Mouse (Mus musculus): Measurements from ENCODE around the gene Tcf12.

Tcf12 gene

DNA sequence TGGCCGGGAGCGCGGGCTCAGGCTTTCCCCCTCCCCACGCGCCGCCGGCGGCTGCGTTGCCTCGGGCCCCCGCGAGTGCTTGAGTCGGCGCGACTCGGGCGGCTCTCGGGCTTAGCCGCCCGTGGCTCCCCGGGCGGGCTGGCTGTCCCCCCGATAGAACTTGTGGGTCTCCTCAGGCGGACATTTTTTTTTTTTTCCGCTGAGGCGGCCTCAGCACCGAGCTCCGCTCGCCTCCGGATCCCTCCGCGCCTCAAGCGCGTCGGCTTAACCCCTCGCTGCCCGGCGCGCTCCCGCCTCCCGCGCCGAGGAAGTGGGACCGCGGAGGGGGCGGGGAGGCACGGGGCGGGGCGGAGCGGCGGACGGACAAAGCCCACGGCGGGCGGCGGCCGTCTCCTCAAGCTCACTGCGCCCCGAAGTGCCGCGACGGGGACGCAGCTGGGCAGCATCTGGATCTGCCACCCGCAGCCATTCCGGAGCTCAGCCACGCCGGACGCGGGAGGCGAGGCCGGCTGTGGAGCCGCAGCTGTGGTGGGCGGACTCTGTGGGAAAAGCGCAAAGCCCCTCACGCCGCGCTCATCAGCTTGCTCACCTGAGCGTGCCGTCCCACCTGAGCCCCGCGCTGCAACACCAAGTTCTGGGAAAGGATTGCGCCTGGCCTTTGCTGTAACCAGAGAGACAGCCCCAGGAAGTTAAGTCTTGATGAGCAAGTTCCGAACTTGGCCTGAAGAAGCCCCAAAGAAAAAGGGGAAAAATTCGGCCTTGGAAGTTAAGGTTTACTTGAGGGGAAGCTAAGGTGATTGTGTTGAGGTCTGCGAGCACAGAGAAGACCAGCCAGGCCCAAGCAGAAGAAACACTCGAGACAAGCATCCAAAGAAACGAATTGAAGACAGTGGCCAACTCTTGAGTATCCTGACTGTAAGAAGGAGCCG, at the start of gene Tcf12:
Tcf12 (minus strand) TSS at position 250 of the 929 bp plus-strand sequence.
- in situ Hi-C loops (cut with MboI; ENCODE audit: unreplicated experiment in 2 of 2), result loop anchor here (5.0 to 10.0 kb wide), 2 partner anchors 157 to 220 kb away; no protein-coding TSS in a partner anchor

DNA sequence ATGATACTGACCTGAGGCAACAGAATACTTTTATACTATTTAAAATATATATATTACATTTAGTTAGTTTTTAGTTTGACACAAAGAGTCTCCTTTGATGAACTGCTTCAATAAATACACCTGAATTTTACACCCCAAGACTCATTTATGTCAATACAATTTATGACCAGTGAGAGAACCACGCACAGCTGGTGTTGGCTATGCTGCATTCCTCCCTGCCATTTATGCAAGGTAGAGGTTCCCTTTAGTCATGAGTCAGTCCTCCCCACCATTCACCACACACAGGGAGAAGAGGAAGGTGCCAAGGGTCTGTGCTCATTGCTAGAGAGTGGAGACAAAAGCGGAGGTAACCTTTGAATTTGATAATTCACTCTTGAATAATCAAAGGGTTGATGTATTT, 46.7 kb upstream of the Tcf12 start:
- in situ Hi-C loops (cut with MboI; ENCODE audit: unreplicated experiment in 2 of 2), result no loop called here

DNA sequence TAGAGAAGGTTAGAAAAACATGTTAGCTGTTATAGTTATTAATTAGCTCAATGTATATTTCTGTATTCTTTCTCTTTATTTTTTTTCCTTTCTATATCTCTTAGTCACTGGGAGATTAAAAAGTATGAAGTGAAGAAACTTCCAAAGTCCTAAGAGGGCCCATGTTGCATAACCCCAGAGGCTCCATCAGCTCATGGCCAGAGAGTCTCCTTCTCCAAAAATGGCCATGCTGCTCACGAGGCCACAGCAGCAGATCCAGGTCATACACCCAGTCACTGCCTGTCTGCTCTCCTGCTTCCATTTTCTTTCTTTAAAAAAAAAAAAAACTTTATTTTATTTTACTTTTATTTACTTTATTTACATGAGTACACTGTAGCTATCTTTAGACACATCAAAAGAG, 45.4 kb upstream of the Tcf12 start:
- in situ Hi-C loops (cut with MboI; ENCODE audit: unreplicated experiment in 2 of 2), result no loop called here

DNA sequence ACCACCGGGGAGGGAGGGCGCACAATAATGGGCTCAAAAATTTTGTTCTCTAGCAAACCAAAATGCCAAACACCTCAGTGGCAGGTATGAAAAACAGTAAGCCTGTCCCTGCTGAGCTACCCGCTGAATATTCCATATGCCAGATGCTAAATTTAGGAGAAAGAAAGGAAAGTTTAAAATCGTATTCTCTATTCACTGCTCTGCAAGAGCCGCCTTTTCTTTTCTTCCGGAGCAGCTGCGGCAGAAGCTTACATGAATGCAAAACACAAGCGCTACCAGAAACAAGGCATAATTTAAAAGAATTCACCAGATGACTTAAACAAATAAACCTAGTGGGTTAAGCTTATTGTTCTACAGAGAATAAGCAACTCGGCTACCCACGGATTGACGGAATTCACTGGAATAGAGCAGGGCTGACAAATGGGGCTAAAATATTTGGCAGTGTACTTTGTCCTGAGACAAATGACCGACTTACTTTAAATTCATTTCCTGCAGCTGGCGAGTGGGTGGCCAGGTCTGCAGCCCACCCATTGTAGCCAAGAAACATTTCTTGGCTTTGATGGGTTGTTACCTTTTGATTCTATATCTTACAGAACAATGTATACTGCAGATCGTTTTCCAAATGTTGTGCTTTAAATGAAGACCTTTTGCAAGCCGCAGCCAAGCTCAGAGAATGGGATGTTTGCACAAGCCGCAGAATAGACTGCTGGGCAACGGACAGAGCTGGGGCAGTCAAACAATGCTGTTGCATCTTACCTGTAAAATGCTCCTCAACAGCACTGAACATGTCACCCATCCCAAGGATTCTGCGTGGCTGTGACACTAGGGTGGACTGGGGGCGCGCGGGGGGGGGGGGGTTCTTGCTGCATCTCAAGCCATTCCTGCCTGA, 43.8 kb upstream of the Tcf12 start:
- in situ Hi-C loops (cut with MboI; ENCODE audit: unreplicated experiment in 2 of 2), result no loop called here

DNA sequence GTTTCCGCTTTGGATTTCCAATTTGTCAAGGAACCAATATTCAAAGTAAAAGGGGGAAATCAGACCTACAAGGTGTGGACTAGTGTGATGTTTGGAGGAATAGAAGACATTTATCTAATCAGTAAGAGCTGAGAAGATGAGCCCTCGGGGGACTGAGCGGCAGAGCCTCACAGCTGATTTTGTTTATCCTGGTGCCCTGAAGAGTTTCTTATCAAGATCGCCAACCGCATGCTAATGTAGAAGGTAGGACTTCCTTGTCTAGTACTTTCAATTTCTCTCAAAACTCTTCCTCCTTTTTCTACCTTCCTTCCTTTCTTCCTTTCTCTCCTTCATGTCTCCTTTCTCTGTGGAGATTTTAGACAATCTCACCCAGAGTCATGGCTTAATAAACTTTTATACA, 32.5 kb upstream of the Tcf12 start:
- in situ Hi-C loops (cut with MboI; ENCODE audit: unreplicated experiment in 2 of 2), result no loop called here

DNA sequence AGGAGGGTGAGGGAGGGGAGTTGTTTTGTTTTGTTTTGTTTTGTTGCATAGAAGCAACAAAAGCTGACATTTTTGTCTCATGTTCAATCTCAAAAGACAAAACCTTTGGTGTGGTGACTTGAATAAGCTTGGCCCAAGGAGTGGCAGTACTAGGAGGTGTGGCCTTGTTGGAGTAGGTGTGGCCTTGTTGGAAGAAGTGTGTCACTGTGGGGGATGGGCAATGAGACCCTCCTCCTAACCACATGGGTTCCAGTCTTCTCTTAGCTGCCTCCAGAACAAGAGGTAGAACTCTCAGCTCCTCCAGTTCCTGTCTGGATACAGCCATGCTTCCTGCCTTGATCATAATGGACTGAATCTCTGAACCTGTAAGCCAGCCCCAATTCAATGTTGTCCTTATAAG, 26.2 kb upstream of the Tcf12 start:
- in situ Hi-C loops (cut with MboI; ENCODE audit: unreplicated experiment in 2 of 2), result no loop called here

DNA sequence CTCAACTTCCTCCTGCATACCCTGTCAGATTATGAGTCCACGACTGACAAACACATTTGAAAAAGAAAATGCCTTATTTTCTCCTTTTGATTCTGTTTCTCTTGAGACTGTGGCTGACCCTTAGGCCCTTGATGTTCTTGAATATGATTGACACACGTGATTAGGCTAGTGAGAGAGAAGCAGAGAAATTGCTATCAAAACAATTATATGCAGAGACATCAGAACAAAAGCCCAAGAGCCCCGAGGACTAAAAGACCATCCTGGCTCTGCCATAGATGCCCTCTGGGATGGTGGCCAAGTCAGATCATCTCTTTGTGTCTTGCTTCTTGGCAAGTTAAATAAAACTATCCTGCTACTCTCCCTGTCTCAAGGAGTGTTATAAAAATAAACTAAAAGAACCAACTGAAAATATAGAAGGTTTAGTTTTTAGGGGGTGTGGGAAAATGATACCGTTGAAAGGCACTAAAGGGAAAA, 22.1 kb upstream of the Tcf12 start:
- in situ Hi-C loops (cut with MboI; ENCODE audit: unreplicated experiment in 2 of 2), result loop anchor here in 1 of 2 experiments (5.0 kb wide), 1 partner anchor 302 kb away; no protein-coding TSS in a partner anchor

DNA sequence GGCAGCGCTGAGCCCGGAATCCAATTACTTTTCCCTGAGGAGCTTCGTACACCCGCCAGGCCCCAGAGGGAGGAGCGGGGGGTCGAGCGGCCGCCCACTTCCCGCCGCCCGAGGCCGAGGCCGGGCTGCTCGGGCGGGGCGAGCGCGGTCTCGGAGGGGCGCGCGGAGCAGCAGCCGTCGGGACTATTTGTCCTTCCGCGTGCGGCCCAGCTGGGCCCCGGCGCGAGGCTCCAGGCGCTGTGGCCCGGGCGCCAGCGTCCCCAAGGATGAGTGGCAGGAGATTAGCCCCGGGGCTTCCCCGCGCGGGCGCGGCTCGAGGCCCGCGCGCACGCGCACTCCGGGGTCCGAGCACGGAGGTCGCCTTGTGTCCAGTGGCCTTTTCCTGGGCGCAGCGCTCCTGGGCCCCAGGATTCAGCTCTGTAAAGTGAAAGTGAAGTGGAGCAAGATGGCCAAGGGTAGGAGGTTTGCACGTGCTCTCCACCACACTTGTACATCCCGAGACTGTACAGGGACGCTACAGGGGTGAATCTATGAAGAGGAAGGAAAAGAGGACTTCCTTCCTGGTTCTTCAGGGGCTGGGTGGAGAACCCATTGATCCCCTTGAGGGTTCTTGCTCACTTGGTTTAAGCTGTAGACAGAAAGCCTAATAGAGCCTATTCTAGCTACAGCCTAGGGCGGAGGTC, 21.6 kb upstream of the Tcf12 start:
- in situ Hi-C loops (cut with MboI; ENCODE audit: unreplicated experiment in 2 of 2), result loop anchor here in 1 of 2 experiments (5.0 kb wide), 1 partner anchor 301 kb away; no protein-coding TSS in a partner anchor

DNA sequence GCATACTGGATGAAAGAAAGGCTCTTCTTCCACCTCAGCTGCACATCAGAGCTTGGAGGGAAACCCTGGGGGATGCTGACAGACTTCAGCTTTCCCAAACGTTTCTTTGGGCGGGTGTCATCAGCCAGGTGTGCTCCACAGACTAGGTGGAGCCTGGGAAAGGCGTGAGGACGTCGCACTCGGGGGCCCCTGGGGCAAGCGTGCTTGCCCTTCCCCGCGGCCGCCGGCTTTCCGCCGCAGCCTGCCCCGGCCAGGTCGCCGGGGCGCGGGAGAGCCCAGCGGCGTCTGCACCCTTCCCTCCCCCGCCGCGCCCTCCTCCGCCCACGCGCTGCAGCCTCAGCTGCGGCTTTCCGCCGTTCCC, 21.0 kb upstream of the Tcf12 start:
- in situ Hi-C loops (cut with MboI; ENCODE audit: unreplicated experiment in 2 of 2), result loop anchor here in 1 of 2 experiments (5.0 kb wide), 1 partner anchor 300 kb away; no protein-coding TSS in a partner anchor

DNA sequence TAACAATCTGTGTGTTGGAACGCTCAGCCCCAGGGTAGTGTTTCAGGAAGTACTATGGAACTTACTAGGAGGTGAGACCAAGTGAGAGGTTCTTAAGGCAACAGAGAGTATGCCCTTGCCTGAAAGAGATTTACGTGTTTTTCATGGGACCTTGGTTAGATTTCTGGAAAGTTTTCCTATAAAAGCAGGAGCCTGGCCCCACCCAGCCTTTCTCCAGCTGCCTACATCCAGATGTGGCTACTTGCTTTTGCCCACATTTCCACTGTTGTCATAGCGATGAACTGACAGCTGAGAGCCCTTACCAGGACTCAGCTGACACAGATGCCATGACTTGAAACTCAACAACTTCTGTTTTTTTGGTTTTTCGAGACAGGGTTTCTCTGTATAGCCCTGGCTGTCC, 18.2 kb upstream of the Tcf12 start:
- in situ Hi-C loops (cut with MboI; ENCODE audit: unreplicated experiment in 2 of 2), result loop anchor here (5.0 to 10.0 kb wide), 2 partner anchors 285 to 298 kb away; no protein-coding TSS in a partner anchor

DNA sequence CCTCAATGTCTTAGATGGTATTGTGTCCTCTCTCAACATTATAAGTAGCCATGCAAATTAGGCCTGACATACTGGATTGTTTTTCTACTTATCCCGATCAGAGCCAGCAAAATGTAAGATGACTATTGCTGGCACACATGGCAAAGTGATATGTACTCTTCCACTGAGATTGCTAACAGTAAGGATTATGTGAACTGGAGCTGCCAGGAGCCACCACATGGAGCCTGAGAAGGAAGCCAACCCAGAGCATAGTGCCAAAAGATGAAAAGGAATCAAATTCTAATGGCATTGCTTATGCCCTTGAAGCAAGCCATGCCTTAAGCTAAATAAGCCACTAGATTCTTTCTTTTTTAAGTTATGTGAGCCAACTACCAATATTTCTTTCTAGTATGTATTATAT, 13.8 kb upstream of the Tcf12 start:
- in situ Hi-C loops (cut with MboI; ENCODE audit: unreplicated experiment in 2 of 2), result loop anchor here in 1 of 2 experiments (10.0 kb wide), 1 partner anchor 289 kb away; no protein-coding TSS in a partner anchor

DNA sequence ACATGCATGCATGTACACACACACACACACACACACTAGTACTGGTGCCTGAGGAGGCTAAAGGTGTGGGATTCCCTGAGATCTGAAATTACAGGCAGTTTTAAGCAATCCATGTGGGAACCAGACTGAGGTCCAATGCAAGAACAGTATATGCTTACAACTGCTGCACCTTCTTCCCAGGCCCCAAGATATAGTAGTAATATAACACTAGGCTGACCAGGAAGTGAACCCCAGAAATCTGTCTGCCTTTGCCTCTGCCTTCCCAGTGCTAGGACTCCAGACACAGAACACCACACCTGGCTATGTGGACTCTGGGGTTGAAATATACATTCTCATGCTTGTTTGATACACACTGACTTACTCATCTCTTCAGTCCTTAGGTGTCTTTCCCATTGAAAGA, 6.8 kb upstream of the Tcf12 start:
- in situ Hi-C loops (cut with MboI; ENCODE audit: unreplicated experiment in 2 of 2), result loop anchor here in 1 of 2 experiments (10.0 kb wide), 1 partner anchor 164 kb away; no protein-coding TSS in a partner anchor

DNA sequence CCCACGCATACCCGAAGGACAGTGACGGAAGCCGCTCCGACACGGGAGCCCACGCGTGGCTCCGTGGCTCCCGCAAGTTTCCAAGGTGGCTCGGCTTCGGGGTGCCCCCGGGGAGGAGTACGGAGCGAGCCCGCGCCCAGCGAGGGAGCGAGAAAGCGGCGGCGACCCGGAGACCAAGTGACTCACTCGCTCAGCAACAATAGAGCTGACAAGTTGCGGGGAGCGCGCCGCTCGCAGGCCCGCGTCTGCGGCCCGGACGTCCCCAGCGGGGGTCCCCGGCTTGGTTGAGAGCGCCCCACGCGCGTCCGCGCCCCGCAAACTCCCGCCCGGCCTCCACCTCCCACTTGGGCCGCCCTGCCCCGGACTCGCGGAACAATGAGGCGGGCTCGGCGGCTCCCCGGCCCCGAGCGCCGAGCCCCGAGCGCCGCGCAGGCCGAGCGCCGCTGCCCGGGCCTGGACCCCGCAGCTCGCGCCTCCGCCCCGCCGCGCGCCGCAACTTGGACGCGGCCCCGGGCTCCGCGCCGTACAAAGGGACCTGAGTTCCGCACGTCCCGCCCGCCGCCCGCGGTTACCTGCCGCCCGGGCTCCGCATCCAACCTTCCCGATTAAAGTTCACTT, 558 bp downstream of the Tcf12 start:
- in situ Hi-C loops (cut with MboI; ENCODE audit: unreplicated experiment in 2 of 2), result loop anchor here (5.0 to 10.0 kb wide), 2 partner anchors 156 to 219 kb away; no protein-coding TSS in a partner anchor

DNA sequence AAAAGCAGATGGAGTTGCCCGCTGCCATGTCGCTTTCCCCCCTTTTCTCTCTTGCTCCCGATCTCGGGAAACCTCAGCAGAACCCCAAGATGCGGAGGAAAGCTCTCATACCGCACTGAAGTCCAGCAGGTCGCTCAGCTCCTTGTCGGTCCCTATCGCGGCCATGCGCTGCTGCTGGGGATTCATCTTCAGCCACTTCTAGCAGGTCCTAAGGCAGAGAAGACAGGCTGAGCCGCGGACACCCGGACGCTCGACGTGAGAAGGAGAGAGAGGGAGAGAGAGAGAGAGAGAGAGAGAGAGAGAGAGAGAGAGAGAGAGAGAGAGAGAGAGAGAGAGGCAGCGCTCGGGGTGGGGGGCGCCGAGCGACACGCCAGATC, 1.1 kb downstream of the Tcf12 start:
- in situ Hi-C loops (cut with MboI; ENCODE audit: unreplicated experiment in 2 of 2), result loop anchor here (5.0 to 10.0 kb wide), 2 partner anchors 156 to 218 kb away; no protein-coding TSS in a partner anchor

DNA sequence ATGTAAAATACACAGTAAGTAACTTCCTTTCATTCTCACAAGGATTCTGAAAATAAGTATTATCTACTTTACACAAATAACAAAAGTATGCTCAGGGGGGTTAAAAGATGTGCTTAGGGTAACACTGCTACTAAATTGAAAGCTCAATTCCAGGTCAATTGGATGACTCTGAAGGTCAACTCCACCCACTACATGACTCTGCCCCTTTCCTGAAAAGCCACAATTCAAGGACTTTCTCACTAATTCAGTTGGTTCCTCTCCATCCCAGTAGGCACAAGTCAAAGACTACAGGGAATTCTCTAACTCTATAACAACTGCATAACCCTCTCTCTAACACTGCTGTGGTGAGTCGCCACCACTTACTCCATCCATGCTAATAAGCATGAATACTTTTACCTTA, 8.2 kb downstream of the Tcf12 start:
- in situ Hi-C loops (cut with MboI; ENCODE audit: unreplicated experiment in 2 of 2), result no loop called here

DNA sequence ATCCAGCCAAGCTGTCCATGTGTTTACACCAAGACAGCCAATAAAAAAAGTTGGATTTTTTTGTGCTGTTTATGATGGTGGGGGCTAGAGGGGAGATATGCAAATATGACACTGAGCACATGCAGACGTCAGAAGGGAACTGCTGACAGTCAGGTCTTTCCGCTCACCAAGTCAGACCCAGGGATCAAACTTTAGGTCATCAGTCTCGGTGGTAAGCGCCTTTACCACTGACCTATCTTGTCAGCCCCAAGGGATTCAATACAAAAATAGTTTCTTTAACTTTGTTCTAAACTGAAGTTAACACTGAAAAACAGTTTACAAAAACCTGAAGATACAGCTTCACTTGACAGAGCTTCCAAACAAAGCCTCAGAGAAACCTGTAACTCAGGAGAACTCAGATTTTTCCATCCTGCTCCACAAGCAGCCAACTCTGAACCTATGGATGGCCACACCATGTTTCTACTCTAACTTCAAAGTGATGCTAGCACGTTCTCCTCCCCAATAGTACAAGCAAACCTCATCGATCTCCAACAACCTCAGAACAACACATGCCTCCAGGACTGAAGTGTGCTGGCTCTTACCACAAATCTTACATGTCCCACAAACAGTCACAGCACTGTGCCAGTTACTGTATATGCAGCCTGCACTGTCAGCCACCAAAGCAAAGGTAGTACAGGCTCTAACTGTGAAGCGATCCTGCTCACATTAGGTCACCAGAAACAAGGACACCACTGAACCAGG, 11.6 kb downstream of the Tcf12 start:
- in situ Hi-C loops (cut with MboI; ENCODE audit: unreplicated experiment in 2 of 2), result no loop called here

DNA sequence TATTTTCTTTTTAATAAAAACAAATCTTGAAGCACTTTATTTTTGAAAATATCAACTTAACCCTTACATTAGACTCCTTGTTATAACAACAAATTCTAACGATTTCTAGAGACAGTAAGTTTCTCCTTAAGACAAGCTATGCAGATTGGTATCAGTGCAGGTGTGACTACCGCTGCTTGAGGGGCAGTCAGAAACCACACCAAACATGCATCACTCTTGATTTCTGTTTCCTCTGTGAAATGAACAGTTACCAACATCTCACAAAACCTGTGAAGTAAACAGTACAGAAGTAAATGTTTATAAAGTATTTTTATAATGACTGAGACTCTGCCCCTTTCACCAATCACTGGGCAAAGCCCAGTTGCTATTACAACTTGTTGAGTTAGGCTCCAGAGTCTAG, 13.6 kb downstream of the Tcf12 start:
- in situ Hi-C loops (cut with MboI; ENCODE audit: unreplicated experiment in 2 of 2), result no loop called here

DNA sequence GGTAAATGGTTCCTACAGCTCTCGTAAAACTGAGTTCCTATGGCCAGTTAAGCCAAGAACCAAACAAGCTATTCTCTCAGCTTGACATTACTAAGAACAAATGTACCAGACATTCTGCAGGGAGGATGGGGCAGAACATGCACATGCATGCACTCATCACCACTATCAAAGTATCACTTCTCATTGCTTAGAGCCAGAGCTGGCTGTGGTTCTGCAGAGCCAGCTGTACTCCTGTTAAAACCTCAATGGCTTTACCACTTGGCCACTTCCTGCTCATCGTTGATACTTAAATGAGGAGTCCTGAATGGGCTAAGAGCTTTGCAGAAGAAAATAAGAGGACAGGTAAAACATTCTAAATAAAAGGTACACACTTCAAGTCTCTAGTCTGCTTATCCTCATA, 14.6 kb downstream of the Tcf12 start:
- in situ Hi-C loops (cut with MboI; ENCODE audit: unreplicated experiment in 2 of 2), result no loop called here

DNA sequence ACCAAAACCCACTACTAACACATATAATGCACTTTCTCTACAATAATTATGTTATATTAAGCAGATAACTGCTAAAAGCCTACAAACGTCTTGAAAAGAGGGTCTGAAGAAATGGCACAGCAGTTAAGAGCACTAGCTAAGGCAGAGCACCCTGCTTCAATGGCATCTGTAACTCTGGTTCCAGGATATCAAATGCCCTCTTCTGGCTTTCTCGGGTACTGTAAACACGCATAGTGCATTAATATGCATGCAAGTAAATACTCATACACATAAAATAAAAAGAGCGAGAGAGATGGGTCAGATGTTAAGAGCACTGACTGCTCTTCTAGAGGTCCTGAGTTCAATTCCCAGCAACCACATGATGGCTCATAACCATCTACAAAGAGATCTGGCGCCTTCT, 17.0 kb downstream of the Tcf12 start:
- in situ Hi-C loops (cut with MboI; ENCODE audit: unreplicated experiment in 2 of 2), result no loop called here
